Mouse (Mus musculus): Measurements from ENCODE around the gene Nkx3-2.

The Nkx3-2 gene

DNA sequence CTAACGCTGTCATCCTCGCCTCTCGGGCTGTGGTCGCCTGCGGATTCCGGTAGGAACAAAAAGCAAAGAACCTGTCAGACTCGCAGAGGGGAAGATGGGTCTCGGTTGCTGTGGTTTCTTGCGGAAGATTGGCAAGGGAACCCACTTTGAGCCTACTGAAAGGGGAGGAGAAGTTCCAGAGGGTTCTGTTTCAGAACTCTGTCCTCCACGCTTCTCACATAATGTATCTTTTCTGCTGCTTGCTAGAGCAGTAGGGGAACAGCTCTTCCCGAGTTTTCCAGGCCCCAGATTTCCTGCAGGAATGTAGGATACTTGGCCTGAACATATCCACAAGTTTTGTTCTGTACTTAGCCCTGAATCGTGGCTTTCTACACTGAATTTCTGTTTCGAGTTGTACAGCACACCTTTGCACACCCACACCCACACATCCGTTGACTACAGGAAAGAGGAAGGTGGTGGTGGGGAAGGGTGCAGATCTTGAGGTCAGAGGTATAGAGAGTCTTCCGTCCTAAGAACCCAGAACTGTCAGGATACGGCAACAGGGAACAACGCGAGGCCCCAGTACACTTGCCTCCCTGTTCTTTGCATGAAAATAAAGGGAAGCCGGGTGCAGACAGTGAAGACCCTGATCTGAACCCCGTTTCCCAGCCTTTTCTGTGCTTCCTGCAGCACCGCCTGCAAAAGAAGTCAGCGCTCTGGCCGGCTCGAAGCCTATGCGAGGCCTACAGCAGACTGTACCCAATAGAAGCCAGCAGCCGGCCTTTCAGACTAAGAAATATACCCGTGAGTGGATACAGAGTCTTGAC is 2.0 kb downstream of the Nkx3-2 start:
- no peak for DNase-seq

GRCm38 (mm10) chr5:41761509-41762140 is 2.7 kb downstream of the Nkx3-2 start:
- peak; percentile 31 for DNase-seq

- no peak for DNase-seq
Observed at GRCm38 (mm10) chr5:41760831-41761508, 3.3 kb downstream of the Nkx3-2 start.

DNA sequence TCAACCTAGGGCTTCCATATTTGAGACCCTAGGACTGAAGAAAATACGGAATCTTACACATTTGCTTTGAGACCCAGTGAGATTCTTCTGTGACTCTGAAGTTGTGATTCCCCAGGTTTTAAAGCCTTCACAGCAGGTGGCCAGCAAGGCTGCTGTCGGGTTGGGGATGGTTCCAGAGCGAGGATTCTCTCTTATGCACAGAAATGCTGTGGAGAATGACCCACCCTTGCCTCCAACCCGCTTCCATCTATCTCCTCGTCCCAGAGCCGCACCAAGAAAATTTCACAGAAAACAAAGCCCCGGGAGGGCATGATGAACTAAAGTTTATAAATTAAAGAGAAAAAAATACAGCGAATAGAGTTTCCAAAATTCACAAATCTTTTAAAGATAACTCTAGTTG is 4.2 kb downstream of the Nkx3-2 start:
- no peak for DNase-seq

DNA sequence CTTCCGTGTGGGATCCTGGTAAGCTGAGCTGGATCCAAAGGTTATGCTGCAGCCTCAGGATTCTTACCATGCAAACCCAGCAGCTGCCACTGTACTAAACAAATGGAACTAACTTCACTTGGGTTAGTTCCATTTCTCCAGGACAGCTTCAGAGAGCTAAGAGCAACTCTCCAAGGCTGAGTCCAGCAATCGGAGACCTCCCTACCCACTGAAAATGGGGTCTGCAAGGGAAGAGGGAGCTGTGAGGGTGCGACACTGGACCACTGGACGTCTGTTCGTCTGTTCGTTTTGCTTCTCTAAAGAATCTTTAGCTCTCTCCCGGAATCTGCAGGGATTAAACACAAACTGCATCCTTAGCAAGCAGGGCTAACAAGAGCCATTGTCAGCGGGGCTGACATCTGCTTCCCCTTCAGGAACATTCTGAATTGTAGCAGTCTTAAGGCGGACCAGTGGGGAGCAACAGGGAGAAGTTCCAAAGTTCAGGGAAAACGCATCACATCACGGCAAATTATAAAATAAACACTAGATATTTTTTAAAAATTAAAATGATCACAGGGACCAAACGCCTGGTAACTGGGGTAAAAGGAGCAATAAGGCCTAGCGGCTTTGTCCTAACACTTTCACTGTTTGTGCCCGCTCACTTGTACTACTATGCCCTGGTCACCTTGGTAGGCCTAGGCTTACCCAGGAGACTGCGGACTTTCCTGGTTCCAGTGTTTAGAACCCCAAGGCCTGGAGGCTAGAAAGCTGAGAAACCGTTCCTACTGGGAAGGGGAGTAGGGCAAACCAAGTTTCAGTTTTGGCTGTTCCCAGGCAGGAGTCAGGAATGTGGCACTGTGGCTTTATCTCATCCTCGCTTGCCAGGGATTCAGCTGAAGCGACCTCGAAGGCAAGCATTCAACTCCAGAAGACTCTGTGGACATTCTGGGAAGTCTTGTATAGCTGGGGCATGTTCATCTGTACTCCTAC is 5.3 kb downstream of the Nkx3-2 start:
- DNase-seq, result no peak

- DNase-seq, result no peak
Observed at GRCm38 (mm10) chr5:41757338-41757737, 7.0 kb downstream of the Nkx3-2 start.

- no peak for DNase-seq
Observed at GRCm38 (mm10) chr5:41756396-41756795, 7.9 kb downstream of the Nkx3-2 start.

GRCm38 (mm10) chr5:41755373-41755960 is 8.8 kb downstream of the Nkx3-2 start:
- no peak for DNase-seq

GRCm38 (mm10) chr5:41754836-41755235 is 9.5 kb downstream of the Nkx3-2 start:
- no peak for DNase-seq

GRCm38 (mm10) chr5:41754226-41754775 is 10.0 kb downstream of the Nkx3-2 start:
- DNase-seq, result no peak

- no peak for DNase-seq
Observed at GRCm38 (mm10) chr5:41752721-41753120, 11.6 kb downstream of the Nkx3-2 start.

DNA sequence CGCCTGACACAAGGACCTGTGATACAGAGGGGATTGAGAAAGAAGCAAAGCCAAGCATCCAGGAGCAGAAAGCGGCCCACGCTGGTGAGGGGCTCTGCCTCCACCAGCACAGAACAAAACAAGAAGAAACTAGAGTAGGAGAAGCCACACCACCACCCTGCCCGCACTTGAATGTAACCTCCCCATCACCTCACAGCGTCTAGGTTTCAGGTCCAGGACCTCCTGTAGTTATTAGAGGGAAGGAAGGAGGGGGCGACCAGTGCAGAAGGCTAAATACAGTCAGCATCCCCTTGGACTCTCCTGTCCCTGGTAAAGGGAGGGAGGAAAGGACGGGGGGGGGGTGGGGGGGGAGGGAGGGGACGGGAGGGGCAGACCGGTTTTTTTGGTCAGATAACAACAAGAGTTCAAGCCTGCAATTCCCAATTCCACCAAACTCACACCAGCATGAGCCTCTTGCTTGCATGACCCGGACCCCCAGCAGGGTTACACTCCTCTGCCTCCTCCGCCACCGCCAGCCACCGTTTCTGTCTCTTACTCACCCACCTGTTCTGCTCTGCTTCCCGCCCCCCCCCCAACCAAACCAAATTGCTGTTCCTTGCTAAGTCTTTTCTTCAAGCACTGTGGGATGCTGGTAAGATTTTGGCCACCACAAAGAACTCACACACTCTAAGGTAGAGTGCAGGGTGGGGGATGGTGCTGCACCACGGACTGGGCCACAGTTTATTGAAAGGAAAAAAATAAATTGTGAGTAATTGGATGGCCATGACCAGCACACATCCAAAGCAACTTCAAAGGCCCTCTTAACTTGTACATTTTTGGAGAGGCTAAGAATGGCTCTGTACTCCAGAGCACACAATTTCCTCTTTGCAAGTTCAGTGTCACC is 19.2 kb downstream of the Nkx3-2 start:
- DNase-seq, result no peak

- DNase-seq, result no peak
Observed at GRCm38 (mm10) chr5:41744234-41744633, 20.1 kb downstream of the Nkx3-2 start.

- DNase-seq, result no peak
Observed at GRCm38 (mm10) chr5:41738817-41739216, 25.5 kb downstream of the Nkx3-2 start.

- peak; percentile 18 for DNase-seq
Observed at GRCm38 (mm10) chr5:41737039-41737438, 27.3 kb downstream of the Nkx3-2 start.

GRCm38 (mm10) chr5:41727017-41727416 is 37.3 kb downstream of the Nkx3-2 start:
- DNase-seq, result no peak

DNA sequence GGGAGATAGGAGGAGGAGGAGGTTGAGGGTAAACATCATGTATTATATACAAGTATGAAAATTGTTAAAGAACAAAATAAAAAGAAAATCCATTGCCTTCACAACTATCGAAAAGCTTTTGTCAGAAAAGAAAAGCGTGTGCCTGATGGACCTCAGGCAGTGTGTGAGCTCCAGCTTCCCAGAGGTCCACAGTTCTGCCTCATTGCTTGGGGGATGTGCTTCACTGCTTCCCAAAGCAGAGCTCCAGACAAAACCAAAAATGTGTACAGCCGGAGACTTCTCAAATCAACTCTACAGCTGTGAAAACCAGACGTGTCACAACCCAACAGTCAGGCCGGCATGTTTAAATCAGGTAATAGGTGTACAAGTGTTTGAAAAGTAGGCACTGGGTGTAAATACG is 38.7 kb downstream of the Nkx3-2 start:
- no peak for DNase-seq
